Mouse (Mus musculus): ENCODE measurements around the gene Hrh1. TPM values are rescaled to one million over a fixed set of nuclear protein-coding genes. Genes with fewer than 3 reads are reported as not detected.

Hrh1 gene
- polyA plus RNA-seq, 1 experiment from 2014 or later: 0.16 TPM

DNA sequence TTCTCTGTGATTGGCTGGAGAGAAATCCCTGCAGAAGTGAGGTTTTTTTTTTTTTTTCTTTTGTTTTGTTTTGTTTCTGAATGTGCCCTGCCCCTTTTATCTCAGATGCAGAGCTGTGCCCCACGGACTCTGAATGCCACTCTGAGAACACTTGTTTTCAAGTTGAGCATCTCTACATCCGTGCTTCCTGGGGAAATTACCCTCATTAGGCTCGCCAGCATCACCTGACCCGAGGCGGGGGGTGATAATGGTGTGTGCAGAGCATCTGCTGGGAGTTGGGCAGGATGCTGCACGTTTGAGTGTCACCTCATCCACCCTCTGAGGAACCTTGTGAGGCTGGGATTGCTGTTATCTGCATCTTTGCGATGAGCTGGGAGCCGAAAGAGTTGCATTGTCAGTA is 14.2 kb downstream of the Hrh1 start:
- Histone ChIP-seq H3K4me3 (no peak overlapping the region), H3K9me3 (no peaks in the 10 kb centered on the region), H3K4me1 (replicated peaks) (peaks cover 14% of the 10 kb centered on the region), H3K27me3 (ENCODE audit: insufficient read depth, poor library complexity, severe bottlenecking) (peaks cover 3% of the 10 kb centered on the region; the same call in 1 of the 2 replicates), H3K27ac (no peak overlapping the region), H3K36me3 (no peaks in the 10 kb centered on the region)
- DNase-seq (ENCODE audit: low spot score): no peak
- 69% methylated on average over 8 of the region's 8 CpGs for WGBS

GRCm38 (mm10) chr6:114414510-114414909 is 16.8 kb downstream of the Hrh1 start:
- no peaks in the 10 kb centered on the region for H3K27me3 ChIP-seq (ENCODE audit: insufficient read depth, poor library complexity, severe bottlenecking)
- no peak overlapping the region for H3K4me3 ChIP-seq
- no peak overlapping the region for H3K27ac ChIP-seq
- no peaks in the 10 kb centered on the region for H3K36me3 ChIP-seq
- H3K4me1 ChIP-seq (replicated peaks): peaks cover 10% of the 10 kb centered on the region
- H3K9me3 ChIP-seq: no peaks in the 10 kb centered on the region
- 55% methylated on average over 8 of the region's 8 CpGs for WGBS
- DNase-seq (ENCODE audit: low spot score): no peak

DNA sequence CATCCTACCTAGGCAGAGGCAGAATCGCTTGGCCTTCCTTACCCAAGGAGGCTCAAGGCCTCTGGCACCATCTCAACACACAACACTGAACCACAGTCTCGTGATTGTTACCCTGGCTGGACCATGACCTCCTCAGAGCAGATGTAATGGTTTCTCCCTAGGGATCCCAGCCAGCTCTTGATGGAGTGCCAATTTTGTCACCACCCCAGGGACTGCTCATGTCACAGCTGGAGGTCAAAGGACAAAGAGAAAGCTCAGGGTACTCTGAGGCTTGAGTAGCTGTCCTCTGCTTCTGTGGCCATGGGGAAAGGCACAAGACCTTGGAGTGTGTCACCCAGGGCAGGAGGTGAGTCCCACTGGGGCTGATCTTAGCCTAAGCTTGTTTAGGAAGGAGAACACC is 20.3 kb downstream of the Hrh1 start:
- H3K36me3 ChIP-seq: no peaks in the 10 kb centered on the region
- H3K9me3 ChIP-seq: no peaks in the 10 kb centered on the region
- DNase-seq (ENCODE audit: low spot score): no peak
- H3K27me3 ChIP-seq (ENCODE audit: insufficient read depth, poor library complexity, severe bottlenecking): 0 out of 2 replicates have a peak, but pooled peaks cover under 1% of the 10 kb centered on the region
- H3K4me1 ChIP-seq (replicated peaks): peaks cover 7% of the 10 kb centered on the region
- no peak overlapping the region for H3K4me3 ChIP-seq
- WGBS: 76% methylated on average over 2 of the region's 2 CpGs
- H3K27ac ChIP-seq: no peak overlapping the region

- Histone ChIP-seq H3K4me3 (no peak overlapping the region), H3K27ac (no peak overlapping the region), H3K9me3 (no peaks in the 10 kb centered on the region), H3K27me3 (ENCODE audit: insufficient read depth, poor library complexity, severe bottlenecking) (0 out of 2 replicates have a peak, but pooled peaks cover 3% of the 10 kb centered on the region), H3K36me3 (no peaks in the 10 kb centered on the region), H3K4me1 (replicated peaks) (no peaks in the 10 kb centered on the region; the same call in 1 of the 2 replicates)
- no peak for DNase-seq (ENCODE audit: low spot score)
Measured at GRCm38 (mm10) chr6:114421061-114421460, 23.3 kb downstream of the Hrh1 start.

GRCm38 (mm10) chr6:114423051-114423676 is 25.4 kb downstream of the Hrh1 start:
- Histone ChIP-seq H3K4me1 (replicated peaks) (peaks cover 7% of the 10 kb centered on the region), H3K4me3 (no peak overlapping the region), H3K9me3 (no peaks in the 10 kb centered on the region), H3K27me3 (ENCODE audit: insufficient read depth, poor library complexity, severe bottlenecking) (0 out of 2 replicates have a peak, but pooled peaks cover 3% of the 10 kb centered on the region), H3K36me3 (no peaks in the 10 kb centered on the region), H3K27ac (no peak overlapping the region)
- WGBS: 80% methylated on average over 9 of the region's 9 CpGs
- no peak for DNase-seq (ENCODE audit: low spot score)

DNA sequence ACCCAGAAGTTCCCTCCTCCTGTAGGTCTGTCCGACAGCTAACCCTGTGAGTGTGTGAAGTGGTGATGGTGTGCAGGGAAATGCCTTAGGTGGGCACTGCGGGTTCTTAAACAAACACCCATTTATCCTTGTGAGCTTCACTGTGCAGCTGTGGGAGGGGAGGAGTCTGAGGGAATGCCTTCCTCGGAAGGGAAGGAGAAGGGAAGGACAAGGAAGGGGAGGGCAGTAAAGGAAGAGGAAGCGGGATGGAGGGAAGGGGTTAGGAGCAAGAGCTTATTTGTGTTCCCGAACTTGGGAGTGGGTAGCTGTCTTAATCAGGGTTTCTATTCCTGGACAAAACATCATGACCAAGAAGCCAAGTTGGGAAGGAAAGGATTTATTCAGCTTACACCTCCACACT is 27.6 kb downstream of the Hrh1 start:
- peaks cover 7% of the 10 kb centered on the region for H3K4me1 ChIP-seq (replicated peaks)
- 56% methylated on average over 5 of the region's 5 CpGs for WGBS
- H3K27me3 ChIP-seq (ENCODE audit: insufficient read depth, poor library complexity, severe bottlenecking): 0 out of 2 replicates have a peak, but pooled peaks cover 3% of the 10 kb centered on the region
- H3K27ac ChIP-seq: no peak overlapping the region
- no peak for DNase-seq (ENCODE audit: low spot score)
- no peaks in the 10 kb centered on the region for H3K9me3 ChIP-seq
- no peak overlapping the region for H3K4me3 ChIP-seq
- H3K36me3 ChIP-seq: no peaks in the 10 kb centered on the region

DNA sequence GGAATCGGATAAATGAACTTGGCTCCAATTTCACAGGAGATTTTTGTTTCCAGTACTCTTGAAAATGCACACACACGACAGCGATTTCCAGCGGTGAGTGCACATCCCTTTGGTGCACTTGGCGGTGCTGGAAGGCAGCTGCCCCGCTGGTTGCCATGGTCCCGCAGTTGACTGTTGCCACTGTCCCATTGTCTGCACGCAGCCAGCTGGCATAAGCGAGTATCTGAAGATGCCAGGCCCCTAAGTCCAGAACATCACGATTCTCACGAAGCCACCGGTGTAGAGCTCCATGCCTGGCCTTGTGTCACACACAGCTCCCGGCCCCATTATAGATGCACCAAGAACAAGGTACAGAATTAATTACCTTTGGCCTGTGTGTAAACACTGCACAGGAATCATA is 29.9 kb downstream of the Hrh1 start:
- Histone ChIP-seq H3K4me3 (no peak overlapping the region), H3K27ac (no peak overlapping the region), H3K4me1 (replicated peaks) (peaks cover 12% of the 10 kb centered on the region), H3K27me3 (ENCODE audit: insufficient read depth, poor library complexity, severe bottlenecking) (0 out of 2 replicates have a peak, but pooled peaks cover 3% of the 10 kb centered on the region), H3K36me3 (no peaks in the 10 kb centered on the region), H3K9me3 (no peaks in the 10 kb centered on the region)
- DNase-seq (ENCODE audit: low spot score): no peak
- WGBS: 84% methylated on average over 13 of the region's 13 CpGs

DNA sequence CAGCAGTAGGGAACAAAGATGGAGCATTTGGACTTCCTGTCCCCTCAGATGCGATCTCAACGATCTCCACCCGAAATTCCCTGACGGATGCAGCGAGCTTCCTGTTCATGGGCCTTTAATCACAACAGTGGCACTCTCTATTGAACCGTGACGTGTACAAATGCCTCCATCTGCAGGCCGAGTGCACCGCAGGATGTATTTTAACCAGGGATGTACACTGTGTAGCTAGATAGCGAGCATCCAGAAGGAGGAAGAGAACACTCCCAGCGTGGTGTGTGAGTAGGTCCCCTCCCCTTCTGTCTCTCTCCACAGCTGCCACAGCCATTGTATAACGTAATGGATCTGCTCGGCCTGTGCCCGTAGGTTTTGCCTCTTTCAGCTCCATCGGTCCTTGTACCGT is 31.1 kb downstream of the Hrh1 start:
- H3K36me3 ChIP-seq: no peaks in the 10 kb centered on the region
- no peaks in the 10 kb centered on the region for H3K9me3 ChIP-seq
- 69% methylated on average over 16 of the region's 16 CpGs for WGBS
- no peaks in the 10 kb centered on the region for H3K27me3 ChIP-seq (ENCODE audit: insufficient read depth, poor library complexity, severe bottlenecking)
- DNase-seq (ENCODE audit: low spot score): no peak
- 0 out of 2 replicates have a peak overlapping the region, but pooled peaks have one; percentile 14 for H3K27ac ChIP-seq
- no peak overlapping the region for H3K4me3 ChIP-seq
- H3K4me1 ChIP-seq (replicated peaks): peaks cover 24% of the 10 kb centered on the region

DNA sequence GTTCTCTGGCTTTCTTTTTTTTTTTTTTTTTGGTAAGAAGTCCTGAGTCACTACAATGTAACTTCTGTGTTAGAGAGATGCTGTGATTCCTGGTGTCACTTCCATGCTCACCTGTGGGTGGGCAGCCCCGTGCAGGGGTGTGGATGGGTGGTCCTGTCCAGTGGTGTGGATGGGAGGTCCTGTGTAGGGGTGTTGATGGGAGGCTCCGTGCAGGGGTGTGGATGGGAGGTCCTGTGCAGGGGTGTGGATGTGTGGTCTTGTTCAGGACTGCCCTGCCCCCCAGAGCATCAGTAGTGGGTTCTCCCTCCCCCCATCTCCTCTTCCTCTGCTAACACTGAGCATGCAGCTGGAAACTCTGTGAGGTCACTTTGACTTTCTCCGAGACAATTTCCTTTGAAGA is 34.9 kb downstream of the Hrh1 start:
- Histone ChIP-seq H3K4me3 (no peak overlapping the region), H3K27ac (no peak overlapping the region), H3K9me3 (no peaks in the 10 kb centered on the region), H3K36me3 (no peaks in the 10 kb centered on the region), H3K4me1 (replicated peaks) (peaks cover 33% of the 10 kb centered on the region), H3K27me3 (ENCODE audit: insufficient read depth, poor library complexity, severe bottlenecking) (no peaks in the 10 kb centered on the region)
- WGBS: 51% methylated on average over 3 of the region's 3 CpGs
- no peak for DNase-seq (ENCODE audit: low spot score)

DNA sequence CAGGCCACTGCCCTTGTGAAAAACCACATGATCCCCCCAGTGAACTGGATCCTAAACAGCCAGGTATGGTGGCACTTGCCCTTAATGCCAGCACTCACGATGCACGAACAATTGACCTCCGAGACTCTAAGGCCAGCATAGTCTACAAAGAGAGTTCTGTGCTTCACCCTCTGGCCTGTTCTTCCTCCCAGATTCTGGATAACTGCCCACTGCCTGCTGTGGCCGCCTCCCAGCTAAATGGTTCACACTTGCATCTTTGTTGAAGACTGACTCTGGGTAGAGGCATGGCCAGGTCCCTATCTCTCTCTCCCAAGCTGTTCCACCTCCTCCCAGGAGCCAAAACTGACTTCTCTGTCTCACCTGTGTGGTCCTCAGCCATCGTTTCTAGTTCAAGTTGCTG is 36.8 kb downstream of the Hrh1 start:
- Histone ChIP-seq H3K27ac (no peak overlapping the region), H3K36me3 (no peaks in the 10 kb centered on the region), H3K9me3 (peaks cover under 1% of the 10 kb centered on the region; the same call in 1 of the 2 replicates), H3K4me1 (replicated peaks) (peaks cover 28% of the 10 kb centered on the region), H3K4me3 (no peak overlapping the region), H3K27me3 (ENCODE audit: insufficient read depth, poor library complexity, severe bottlenecking) (no peaks in the 10 kb centered on the region)
- no peak for DNase-seq (ENCODE audit: low spot score)
- WGBS: 83% methylated on average over 5 of the region's 5 CpGs

GRCm38 (mm10) chr6:114440302-114440701 is 42.6 kb downstream of the Hrh1 start:
- DNase-seq (ENCODE audit: low spot score): no peak
- H3K4me3 ChIP-seq: no peak overlapping the region
- H3K27ac ChIP-seq: no peak overlapping the region
- peaks cover 7% of the 10 kb centered on the region; the same call in 1 of the 2 replicates for H3K9me3 ChIP-seq
- H3K36me3 ChIP-seq: no peaks in the 10 kb centered on the region
- H3K27me3 ChIP-seq (ENCODE audit: insufficient read depth, poor library complexity, severe bottlenecking): no peaks in the 10 kb centered on the region
- WGBS: 70% methylated on average over 2 of the region's 2 CpGs
- H3K4me1 ChIP-seq (replicated peaks): peaks cover 17% of the 10 kb centered on the region

DNA sequence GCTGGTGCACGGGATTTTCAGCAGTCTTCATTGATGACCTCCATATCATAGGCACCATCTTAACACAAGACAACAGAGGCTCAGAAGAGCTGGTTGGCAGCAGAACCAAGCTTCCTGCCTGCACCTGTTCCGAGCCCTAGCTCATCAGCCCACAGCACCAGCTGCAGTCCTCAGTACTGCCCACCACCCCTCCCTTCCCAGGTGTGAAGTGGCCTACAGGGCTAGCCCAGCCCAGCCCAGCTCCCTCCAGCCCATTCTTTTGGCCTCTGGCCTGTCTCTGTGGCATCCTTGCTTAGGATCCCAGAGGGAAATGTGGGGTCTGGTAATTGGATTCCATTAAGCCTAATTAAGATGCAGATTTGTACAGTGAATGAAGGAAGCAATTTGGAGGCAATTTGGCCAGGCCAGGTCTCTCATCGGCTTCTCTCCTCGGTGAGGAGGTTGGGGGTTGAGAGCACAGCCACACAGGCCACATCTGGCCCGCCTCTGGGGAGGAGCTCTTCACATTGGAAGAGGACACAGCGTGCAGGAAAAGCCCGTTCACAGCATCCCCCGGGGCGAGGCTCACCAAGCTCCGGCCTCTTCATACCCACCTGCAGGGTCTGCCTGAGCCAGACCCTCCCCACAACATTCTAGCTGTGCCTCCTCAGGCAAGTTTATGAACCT is 43.2 kb downstream of the Hrh1 start:
- no peak overlapping the region for H3K27ac ChIP-seq
- H3K4me3 ChIP-seq: no peak overlapping the region
- 63% methylated on average over 10 of the region's 10 CpGs for WGBS
- peaks cover 7% of the 10 kb centered on the region; the same call in 1 of the 2 replicates for H3K9me3 ChIP-seq
- H3K36me3 ChIP-seq: no peaks in the 10 kb centered on the region
- H3K4me1 ChIP-seq (replicated peaks): peaks cover 13% of the 10 kb centered on the region
- DNase-seq (ENCODE audit: low spot score): no peak
- H3K27me3 ChIP-seq (ENCODE audit: insufficient read depth, poor library complexity, severe bottlenecking): no peaks in the 10 kb centered on the region

DNA sequence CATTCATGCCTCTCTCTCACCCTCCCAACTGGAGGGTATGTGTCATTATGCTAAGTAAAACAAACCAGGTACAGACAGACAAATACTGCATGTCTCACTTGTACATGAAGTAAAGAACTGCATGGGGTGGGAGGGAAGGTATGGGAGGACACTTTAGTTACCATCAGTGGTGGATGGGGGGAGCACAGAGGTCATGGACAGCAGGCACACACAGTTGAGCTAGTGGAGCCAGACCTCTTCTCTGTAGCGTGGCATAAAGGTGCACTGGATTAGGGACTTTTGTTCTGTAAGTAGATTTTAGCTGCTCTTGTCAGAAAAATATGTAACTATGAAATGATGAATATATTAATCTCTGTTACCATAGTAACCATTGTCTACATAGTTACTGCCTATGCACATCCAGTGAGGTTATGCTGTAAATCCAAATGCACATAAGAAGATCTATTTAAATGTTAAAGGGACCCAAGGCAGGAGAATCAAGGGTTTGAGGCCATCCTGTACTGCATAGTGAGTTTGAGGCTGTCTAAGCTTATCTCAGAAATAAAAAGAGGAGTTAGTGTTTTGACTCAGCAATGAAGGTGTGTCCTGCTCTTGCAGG is 46.6 kb downstream of the Hrh1 start:
- peaks cover 7% of the 10 kb centered on the region; the same call in 1 of the 2 replicates for H3K9me3 ChIP-seq
- DNase-seq (ENCODE audit: low spot score): no peak
- 68% methylated on average over 1 of the region's 1 CpGs for WGBS
- H3K4me1 ChIP-seq (replicated peaks): peaks cover 11% of the 10 kb centered on the region
- 0 out of 2 replicates have a peak, but pooled peaks cover 3% of the 10 kb centered on the region for H3K27me3 ChIP-seq (ENCODE audit: insufficient read depth, poor library complexity, severe bottlenecking)
- H3K27ac ChIP-seq: no peak overlapping the region
- H3K36me3 ChIP-seq: no peaks in the 10 kb centered on the region
- H3K4me3 ChIP-seq: no peak overlapping the region

Data from hindbrain, embryonic 10.5 days (tissue).